Mouse (Mus musculus) testis, postnatal 14 days (tissue): Measurements from ENCODE around the gene Crip1.

Experiments
- DNase-seq: peaks from one replicate; pipeline ENCODE4 v3.0.0; 2021; ENCODE audit warnings: low spot score

The Crip1 gene

GRCm38 (mm10) chr12:113146112-113147057 lies at the start of gene Crip1:
Gene Crip1 (plus strand): TSS chr12:113146316.
- DNase-seq = peak; percentile 68

- no peak for DNase-seq
These were observed 49.1 kb upstream of the Crip1 start for GRCm38 (mm10) chr12:113097040-113097439.

- peak; percentile 60 for DNase-seq
These were observed 48.3 kb upstream of the Crip1 start, which contains the start of gene Mta1 for GRCm38 (mm10) chr12:113097749-113098281. Gene Mta1 (plus strand): TSS chr12:113098278.

- DNase-seq = peak; percentile 52
These were observed 47.5 kb upstream of the Crip1 start for GRCm38 (mm10) chr12:113098530-113099151.

DNA sequence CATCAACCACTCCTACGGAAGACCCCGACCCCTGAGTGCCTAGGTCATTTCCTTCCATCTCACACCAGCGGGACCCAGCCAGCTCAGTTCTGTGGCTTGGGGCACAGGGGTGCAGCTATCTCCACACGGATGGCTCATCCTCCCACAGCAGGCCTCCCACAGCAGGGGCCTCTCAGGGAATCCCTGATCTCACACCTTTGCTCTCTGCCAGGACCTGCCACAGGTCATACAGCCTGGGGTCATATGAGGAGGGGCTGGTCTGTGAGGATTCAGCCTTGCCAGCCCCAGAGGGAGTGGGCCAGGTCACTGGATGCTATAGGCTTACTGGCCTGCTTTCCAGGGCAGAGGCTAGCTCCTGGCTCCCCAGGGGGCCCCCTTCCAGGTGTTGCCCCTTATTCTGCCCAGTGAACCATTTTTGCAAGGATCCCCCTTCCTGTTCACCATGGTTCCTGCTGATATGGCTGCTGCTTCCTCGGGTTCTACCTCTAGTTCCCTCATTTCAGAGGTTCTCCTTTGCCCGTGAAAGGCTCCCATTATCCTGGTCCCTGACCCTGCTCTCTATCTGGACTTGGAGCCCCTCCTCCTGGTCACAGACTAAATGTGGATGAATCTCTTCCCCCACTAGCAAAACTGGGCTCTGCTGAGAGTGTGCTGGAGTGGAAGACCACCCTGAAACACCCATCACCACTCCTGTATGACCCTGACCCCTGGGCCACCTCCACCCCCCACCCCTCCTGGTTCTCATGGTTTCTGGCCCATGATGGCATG lies 46.5 kb upstream of the Crip1 start:
- DNase-seq = no peak

DNA sequence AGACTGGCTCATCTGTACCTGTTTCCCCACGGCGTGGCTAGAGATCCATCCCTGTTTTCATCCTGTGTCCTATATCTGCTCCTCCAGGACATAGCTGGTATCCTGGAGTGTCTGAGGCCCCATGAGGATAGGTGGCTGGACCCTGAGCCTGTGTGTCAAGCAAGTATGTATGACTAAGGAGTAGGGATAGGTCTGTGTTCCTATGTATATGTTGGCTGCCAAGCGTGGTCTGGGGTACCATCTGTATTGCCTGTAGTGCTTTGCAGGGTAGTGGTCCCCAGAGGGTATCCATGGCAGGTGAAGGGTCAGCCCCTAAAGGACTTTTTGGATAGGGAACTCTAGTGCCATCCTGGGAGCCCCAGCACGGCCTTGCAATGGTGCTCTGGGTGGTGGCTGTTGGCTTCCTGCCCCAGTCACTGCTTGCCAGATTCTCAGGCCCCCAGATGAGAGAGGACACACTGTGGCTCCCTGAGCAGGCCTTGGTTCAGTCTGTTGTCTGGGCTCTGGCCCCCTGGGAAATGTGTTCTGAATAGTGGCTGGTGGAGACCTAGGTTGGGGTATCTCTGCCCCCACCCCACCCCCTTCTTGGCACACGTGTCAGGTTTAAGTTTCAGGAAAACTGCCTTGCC lies 45.6 kb upstream of the Crip1 start:
- peak; percentile 32 for DNase-seq

- DNase-seq = no peak
These were observed 44.7 kb upstream of the Crip1 start for GRCm38 (mm10) chr12:113101251-113101960.

DNA sequence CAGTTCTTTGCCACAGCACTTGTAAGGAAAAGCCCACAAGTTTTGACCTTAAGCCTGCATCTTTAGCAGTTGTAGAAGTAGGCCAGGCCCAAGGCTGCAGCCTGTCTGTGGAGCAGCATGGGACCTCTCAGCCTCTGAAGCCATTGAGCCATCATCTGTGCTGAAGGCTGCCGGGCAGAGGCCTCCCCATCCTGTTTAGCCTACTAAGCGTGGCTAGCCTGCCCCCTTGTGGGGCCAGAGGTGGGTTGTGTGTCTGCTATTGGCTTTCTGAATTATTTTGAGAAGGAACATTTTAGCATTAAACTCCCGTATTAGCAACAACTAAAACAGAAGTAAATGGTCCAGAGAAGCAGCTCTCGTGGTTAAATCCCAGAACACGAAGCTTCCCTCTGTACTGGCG lies 43.7 kb upstream of the Crip1 start:
- no peak for DNase-seq

- DNase-seq = no peak
These were observed 42.2 kb upstream of the Crip1 start for GRCm38 (mm10) chr12:113103846-113104451.

- DNase-seq = no peak
These were observed 39.7 kb upstream of the Crip1 start for GRCm38 (mm10) chr12:113106386-113106785.

DNA sequence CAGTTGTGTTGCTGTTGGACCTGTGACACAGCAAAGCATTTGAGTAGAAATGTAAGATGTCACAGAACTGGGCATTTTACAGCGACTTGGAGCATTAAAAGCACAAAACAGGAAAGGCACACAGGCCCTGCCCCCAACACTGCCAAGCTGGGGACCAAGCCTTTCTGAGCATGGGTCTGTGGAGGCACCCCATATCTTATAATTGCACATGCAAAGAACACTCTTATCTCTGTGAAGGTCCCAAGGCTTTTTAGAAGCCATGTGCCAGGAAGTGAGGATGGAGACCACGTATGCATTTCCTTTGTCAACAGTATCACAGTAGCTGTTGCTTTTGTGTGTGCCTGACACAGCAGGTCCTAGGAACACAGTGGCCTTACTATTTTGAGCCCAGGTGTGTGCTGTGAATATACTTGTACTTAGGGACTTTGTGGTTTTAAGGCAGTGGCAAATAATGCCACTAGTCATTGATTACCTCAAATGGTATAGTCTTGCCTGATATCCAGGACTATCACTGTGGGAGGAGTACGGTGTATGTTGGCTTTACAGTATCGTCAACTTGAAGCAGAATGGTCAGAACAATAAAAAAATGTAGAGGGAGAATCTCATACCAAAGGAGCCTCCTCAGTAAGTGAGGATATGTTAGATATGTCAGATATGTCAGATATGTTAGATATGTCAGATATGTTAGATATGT lies 38.5 kb upstream of the Crip1 start:
- no peak for DNase-seq

GRCm38 (mm10) chr12:113108528-113109283 lies 37.4 kb upstream of the Crip1 start:
- no peak for DNase-seq

GRCm38 (mm10) chr12:113109801-113110200 lies 36.3 kb upstream of the Crip1 start:
- no peak for DNase-seq

- no peak for DNase-seq
These were observed 32.0 kb upstream of the Crip1 start for GRCm38 (mm10) chr12:113114141-113114540.

DNA sequence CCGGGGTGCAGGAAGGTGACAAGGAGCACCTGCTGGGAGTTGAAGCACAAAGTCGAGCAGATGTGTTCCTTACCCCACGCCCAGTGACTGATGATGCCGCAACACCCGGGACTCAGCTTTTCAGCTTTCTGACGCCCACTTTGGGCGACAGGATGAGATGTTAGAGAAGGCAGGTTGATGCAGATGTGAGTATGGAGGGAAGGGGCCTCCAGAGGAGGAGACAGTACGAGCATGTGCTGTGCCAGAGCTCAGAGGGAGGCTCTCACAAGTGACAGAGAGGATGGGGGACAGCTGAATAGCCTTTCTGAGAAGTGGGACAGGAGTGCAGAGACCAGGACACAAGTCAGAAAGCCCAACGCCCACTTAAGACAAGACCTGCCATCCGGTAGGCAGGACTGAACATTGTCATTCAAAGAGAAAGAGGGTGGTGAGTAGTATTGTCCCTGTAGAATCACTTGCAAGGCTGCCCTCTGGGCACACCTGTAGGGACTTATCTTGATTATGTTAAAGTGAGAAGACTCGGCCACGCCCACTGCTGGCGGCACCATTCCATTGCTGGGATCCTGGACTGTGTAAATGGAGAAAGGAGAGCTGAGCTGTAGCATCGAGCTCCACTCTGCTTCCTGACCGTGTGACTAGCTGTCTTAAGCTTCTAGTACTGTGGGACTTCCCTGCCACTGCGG lies 31.1 kb upstream of the Crip1 start:
- no peak for DNase-seq

GRCm38 (mm10) chr12:113119516-113120410 lies 26.4 kb upstream of the Crip1 start:
- DNase-seq = no peak

DNA sequence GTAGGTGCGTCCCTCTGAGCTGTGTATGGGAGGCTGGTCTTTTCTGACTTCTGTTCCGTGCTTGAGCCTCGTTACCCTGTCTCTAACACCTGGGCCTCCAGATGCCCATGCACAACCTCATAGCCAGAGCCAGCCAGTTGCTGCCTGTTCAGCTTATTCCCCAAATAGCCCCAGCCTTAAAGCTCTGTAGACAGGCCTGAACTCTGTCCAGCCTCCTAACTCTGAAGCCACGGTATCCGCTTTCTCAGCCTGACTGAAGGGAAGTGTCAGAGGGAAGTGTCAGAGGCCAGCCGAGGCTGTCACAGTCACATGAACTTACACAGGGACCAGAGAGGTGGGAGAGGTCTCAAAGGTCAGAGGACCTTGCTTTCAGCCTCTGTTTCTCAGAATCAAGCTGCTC lies 21.4 kb upstream of the Crip1 start:
- no peak for DNase-seq

DNA sequence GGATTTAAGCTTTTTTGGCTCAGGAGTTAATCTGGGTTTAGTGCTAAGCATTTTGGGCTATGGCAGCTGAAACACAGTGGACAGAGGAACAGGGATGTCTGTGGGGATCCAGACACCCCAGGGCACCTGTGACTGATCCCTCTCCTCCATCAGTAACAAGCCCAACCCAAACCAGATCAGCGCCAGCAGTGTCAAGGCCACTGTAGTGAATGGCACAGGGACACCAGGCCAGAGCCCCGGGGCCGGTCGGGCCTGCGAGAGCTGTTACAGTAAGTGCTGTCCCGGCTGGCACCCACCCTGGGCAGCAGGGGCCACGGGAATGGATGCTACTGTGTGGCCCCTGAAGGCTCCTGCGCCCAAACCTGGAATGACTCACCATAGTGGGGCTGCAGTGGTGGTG lies 15.4 kb upstream of the Crip1 start:
- DNase-seq = no peak
